ENCODE assay signal across 15 mouse cellular contexts in genomic region chr3:81563858-81564756, GRCm38 (mm10).
DNase-seq lines count a peak whose midpoint lies in the region; ATAC-seq and TF ChIP-seq lines count a peak whose summit lies in the region.
"Had no signal": no experiment of that assay in that cellular context is flagged by ENCODE, and none has a peak within 500 bp of the region (broad histone marks: within the 10 kb centered on the region; RNA-seq: fewer than 3 reads in every experiment).

No protein-coding gene starts in this region.

- 72% methylated on average over 7 of the region's 7 CpGs for WGBS in heart, embryonic 11.5 days (ENCODE audit: insufficient replicate concordance)

- H3K9ac ChIP-seq in heart, embryonic 11.5 days (ENCODE audit: low read depth, low read length), result no peak overlapping the region
- H3K9ac ChIP-seq: liver, embryonic 13.5 days; neural tube, embryonic 12.5 days had no signal

- no peak for ATAC-seq in heart, embryonic 11.5 days (replicated peaks; ENCODE audit: insufficient number of reproducible peaks, low FRiP score, low TSS enrichment)
- peak; percentile 66 for ATAC-seq in megakaryocyte, adult 5-6 weeks (ENCODE audit: poor library complexity, severe bottlenecking)
- ATAC-seq: CD4-positive, CD25-positive, alpha-beta regulatory T cell, adult 4 months had no signal

- intact Hi-C loops in heart, postnatal 10 days (cut with DNase I), result no loop called here
- intact Hi-C loops in left cerebral cortex, postnatal 36 days (cut with DNase I), result no loop called here

- no peaks in the 10 kb centered on the region for H3K27me3 ChIP-seq in heart, embryonic 11.5 days (ENCODE audit: control insufficient read depth, insufficient read depth, low read length)
- H3K27me3 ChIP-seq: liver, embryonic 13.5 days; neural tube, embryonic 12.5 days had no signal

- no peak for TF ChIP-seq POLR2A in bone marrow macrophage, adult 2 months (IDR thresholded peaks at IDR 0.05; ENCODE audit: borderline replicate concordance, low read depth, low read length)

- no peaks in the 10 kb centered on the region for H3K4me1 ChIP-seq in heart, embryonic 11.5 days (ENCODE audit: control insufficient read depth, insufficient read depth, low read length)
- peaks cover 13% of the 10 kb centered on the region for H3K4me1 ChIP-seq in bone marrow macrophage, adult 2 months (ENCODE audit: control insufficient read depth, insufficient read depth, low read length)
- H3K4me1 ChIP-seq: hindbrain, embryonic 10.5 days; liver, embryonic 13.5 days; midbrain, embryonic 10.5 days; neural tube, embryonic 12.5 days had no signal

- no peak overlapping the region for H3K4me3 ChIP-seq in heart, embryonic 11.5 days (ENCODE audit: low read depth, low read length)
- no peak overlapping the region for H3K4me3 ChIP-seq in bone marrow macrophage, adult 2 months (ENCODE audit: insufficient read depth, low read length)
- H3K4me3 ChIP-seq: heart, adult 2 months; hindbrain, embryonic 10.5 days; liver, embryonic 13.5 days; midbrain, embryonic 10.5 days; neural tube, embryonic 12.5 days had no signal

- DNase-seq in heart, postnatal 10 days, result peak; percentile 2 to 5
- DNase-seq in Muller cell, postnatal 12 days (ENCODE audit: inconsistent ontology term), result peak; percentile 8
- DNase-seq in thymus, postnatal 10 days (ENCODE audit: low spot score in 2 of 2), result no peak
- DNase-seq in kidney, adult 18-20 months, result no peak
- DNase-seq in left cerebral cortex, postnatal 36 days (ENCODE audit: low spot score in 2 of 2), result no peak
- DNase-seq: layer of hippocampus, postnatal 36 days; liver, embryonic 13.5 days had no signal

- no peak overlapping the region for H3K4me2 ChIP-seq in heart, embryonic 11.5 days
- H3K4me2 ChIP-seq: liver, embryonic 13.5 days; neural tube, embryonic 12.5 days had no signal

- no peaks in the 10 kb centered on the region for H3K36me3 ChIP-seq in heart, embryonic 11.5 days (ENCODE audit: control insufficient read depth, insufficient read depth, low read length)
- H3K36me3 ChIP-seq: hindbrain, embryonic 10.5 days; liver, embryonic 13.5 days; midbrain, embryonic 10.5 days; neural tube, embryonic 12.5 days had no signal

- H3K27ac ChIP-seq in heart, embryonic 11.5 days (ENCODE audit: low read depth, low read length), result no peak overlapping the region
- peak overlapping the region; percentile 40 for H3K27ac ChIP-seq in bone marrow macrophage, adult 2 months (ENCODE audit: insufficient read depth, low read depth, low read length)
- H3K27ac ChIP-seq: heart, adult 2 months; hindbrain, embryonic 10.5 days; liver, embryonic 13.5 days; midbrain, embryonic 10.5 days; neural tube, embryonic 12.5 days had no signal

- no peak for TF ChIP-seq CTCF in bone marrow macrophage, adult 2 months (IDR thresholded peaks at IDR 0.05; ENCODE audit: low read depth, low read length)

- H3K9me3 ChIP-seq in heart, embryonic 11.5 days (replicated peaks; ENCODE audit: control insufficient read depth, low read length), result no peaks in the 10 kb centered on the region
- H3K9me3 ChIP-seq: hindbrain, embryonic 10.5 days; liver, embryonic 13.5 days; midbrain, embryonic 10.5 days; neural tube, embryonic 12.5 days had no signal

Comparison
In these comparisons a context has a peak if more than half of its experiments do, and no peak if none do; other contexts are left out.
1. DNase-seq: peak in heart, postnatal 10 days (2 of 2) and Muller cell, postnatal 12 days (single experiment); none in thymus, postnatal 10 days (0 of 2), kidney, adult 18-20 months (single experiment) and left cerebral cortex, postnatal 36 days (0 of 2).